Mouse (Mus musculus) lung, adult 18-20 months (tissue): Measurements from ENCODE around the gene A830018L16Rik.
"Not testable (repeated sequence)": the region's sequence is repeated elsewhere in the genome, so short reads cannot be mapped to it uniquely, and the experiment has no call there.

Source experiments
- DNase-seq, 2 experiments: peaks; one replicate each; pipeline ENCODE4 v3.0.0; 2022; ENCODE audit warnings: mixed read lengths in 2 of 2

The A830018L16Rik gene

GRCm38 (mm10) chr1:12008789-12009550, 595.1 kb downstream of the A830018L16Rik start:
- no peak for DNase-seq

GRCm38 (mm10) chr1:12009551-12009846, 595.6 kb downstream of the A830018L16Rik start:
- no peak for DNase-seq

GRCm38 (mm10) chr1:12010607-12011006, 596.7 kb downstream of the A830018L16Rik start:
- no peak for DNase-seq

- DNase-seq = not testable (repeated sequence)
Observed at GRCm38 (mm10) chr1:12020646-12021045, 606.7 kb downstream of the A830018L16Rik start.
